Mouse (Mus musculus): ENCODE measurements around the gene Corin. TPM values are rescaled to one million over a fixed set of nuclear protein-coding genes. Genes with fewer than 3 reads are reported as not detected.

The Corin gene
- total and polyA plus RNA-seq, 2 experiments from 2014 or later, result 0.14 to 0.33 TPM

GRCm38 (mm10) chr5:72264195-72264751 lies 240.0 kb downstream of the Corin start:
- no peak overlapping the region for H3K4me3 ChIP-seq (ENCODE audit: low read depth, low read length)
- DNase-seq (ENCODE audit: low spot score) (no peak), ATAC-seq (ENCODE audit: low FRiP score) (no peak)
- H3K4me1 ChIP-seq (ENCODE audit: insufficient read depth, low read length), result no peaks in the 10 kb centered on the region
- no peaks in the 10 kb centered on the region for H3K27me3 ChIP-seq (ENCODE audit: insufficient read depth, low read length)
- no peak for TF ChIP-seq CTCF (IDR thresholded peaks at IDR 0.05)
- no peaks in the 10 kb centered on the region for H3K36me3 ChIP-seq (ENCODE audit: insufficient read depth, low read length)
- H3K27ac ChIP-seq (ENCODE audit: low read depth, low read length), result no peak overlapping the region
- no peak overlapping the region for H3K9ac ChIP-seq (replicated peaks; ENCODE audit: low read length, poor library complexity, severe bottlenecking)
- H3K4me2 ChIP-seq (ENCODE audit: low read depth, low read length, poor library complexity, severe bottlenecking), result no peak overlapping the region
- WGBS, result 78% methylated on average over 15 of the region's 15 CpGs
- H3K9me3 ChIP-seq (ENCODE audit: low read length), result no peaks in the 10 kb centered on the region

GRCm38 (mm10) chr5:72261802-72262324 lies 242.4 kb downstream of the Corin start:
- Histone ChIP-seq H3K27me3 (ENCODE audit: insufficient read depth, low read length) (no peaks in the 10 kb centered on the region), H3K9ac (replicated peaks; ENCODE audit: low read length, poor library complexity, severe bottlenecking) (no peak overlapping the region), H3K27ac (ENCODE audit: low read depth, low read length) (no peak overlapping the region), H3K4me1 (ENCODE audit: insufficient read depth, low read length) (no peaks in the 10 kb centered on the region), H3K4me2 (ENCODE audit: low read depth, low read length, poor library complexity, severe bottlenecking) (no peak overlapping the region), H3K4me3 (ENCODE audit: low read depth, low read length) (no peak overlapping the region), H3K9me3 (ENCODE audit: low read length) (no peaks in the 10 kb centered on the region), H3K36me3 (ENCODE audit: insufficient read depth, low read length) (no peaks in the 10 kb centered on the region)
- no peak for DNase-seq (ENCODE audit: low spot score)
- 79% methylated on average over 3 of the region's 3 CpGs for WGBS
- TF ChIP-seq CTCF (IDR thresholded peaks at IDR 0.05), result no peak
- ATAC-seq (ENCODE audit: low FRiP score), result no peak

GRCm38 (mm10) chr5:72259298-72259621 lies 245.0 kb downstream of the Corin start:
- no peak overlapping the region for H3K9ac ChIP-seq (replicated peaks; ENCODE audit: low read length, poor library complexity, severe bottlenecking)
- no peak overlapping the region for H3K4me2 ChIP-seq (ENCODE audit: low read depth, low read length, poor library complexity, severe bottlenecking)
- 80% methylated on average over 3 of the region's 3 CpGs for WGBS
- peak; percentile 28; the same call in 1 of the 2 replicates for ATAC-seq (ENCODE audit: low FRiP score)
- no peaks in the 10 kb centered on the region for H3K4me1 ChIP-seq (ENCODE audit: insufficient read depth, low read length)
- H3K9me3 ChIP-seq (ENCODE audit: low read length), result no peaks in the 10 kb centered on the region
- no peaks in the 10 kb centered on the region for H3K27me3 ChIP-seq (ENCODE audit: insufficient read depth, low read length)
- no peak overlapping the region for H3K4me3 ChIP-seq (ENCODE audit: low read depth, low read length)
- no peaks in the 10 kb centered on the region for H3K36me3 ChIP-seq (ENCODE audit: insufficient read depth, low read length)
- DNase-seq (ENCODE audit: low spot score), result no peak
- no peak for TF ChIP-seq CTCF (IDR thresholded peaks at IDR 0.05)
- H3K27ac ChIP-seq (ENCODE audit: low read depth, low read length), result no peak overlapping the region

GRCm38 (mm10) chr5:72258409-72259297 lies 245.6 kb downstream of the Corin start:
- Histone ChIP-seq H3K4me1 (ENCODE audit: insufficient read depth, low read length) (no peaks in the 10 kb centered on the region), H3K27ac (ENCODE audit: low read depth, low read length) (no peak overlapping the region), H3K4me2 (ENCODE audit: low read depth, low read length, poor library complexity, severe bottlenecking) (no peak overlapping the region), H3K9ac (replicated peaks; ENCODE audit: low read length, poor library complexity, severe bottlenecking) (no peak overlapping the region), H3K36me3 (ENCODE audit: insufficient read depth, low read length) (no peaks in the 10 kb centered on the region), H3K4me3 (ENCODE audit: low read depth, low read length) (no peak overlapping the region), H3K9me3 (ENCODE audit: low read length) (no peaks in the 10 kb centered on the region), H3K27me3 (ENCODE audit: insufficient read depth, low read length) (no peaks in the 10 kb centered on the region)
- DNase-seq (ENCODE audit: low spot score), result no peak
- peak; percentile 70; the same call in 1 of the 2 replicates for ATAC-seq (ENCODE audit: low FRiP score)
- WGBS, result 61% methylated on average over 17 of the region's 17 CpGs
- TF ChIP-seq CTCF (IDR thresholded peaks at IDR 0.05), result no peak

GRCm38 (mm10) chr5:72257084-72257483 lies 247.2 kb downstream of the Corin start:
- H3K27me3 ChIP-seq (ENCODE audit: insufficient read depth, low read length), result no peaks in the 10 kb centered on the region
- H3K9me3 ChIP-seq (ENCODE audit: low read length), result no peaks in the 10 kb centered on the region
- no peak overlapping the region for H3K4me2 ChIP-seq (ENCODE audit: low read depth, low read length, poor library complexity, severe bottlenecking)
- DNase-seq (ENCODE audit: low spot score), result no peak
- no peaks in the 10 kb centered on the region for H3K36me3 ChIP-seq (ENCODE audit: insufficient read depth, low read length)
- WGBS, result 86% methylated on average over 10 of the region's 10 CpGs
- no peak overlapping the region for H3K4me3 ChIP-seq (ENCODE audit: low read depth, low read length)
- H3K27ac ChIP-seq (ENCODE audit: low read depth, low read length), result no peak overlapping the region
- no peak for ATAC-seq (ENCODE audit: low FRiP score)
- H3K9ac ChIP-seq (replicated peaks; ENCODE audit: low read length, poor library complexity, severe bottlenecking), result no peak overlapping the region
- H3K4me1 ChIP-seq (ENCODE audit: insufficient read depth, low read length), result no peaks in the 10 kb centered on the region
- TF ChIP-seq CTCF (IDR thresholded peaks at IDR 0.05), result no peak

GRCm38 (mm10) chr5:72254958-72255357 lies 249.3 kb downstream of the Corin start:
- H3K27ac ChIP-seq (ENCODE audit: low read depth, low read length), result no peak overlapping the region
- H3K9me3 ChIP-seq (ENCODE audit: low read length), result no peaks in the 10 kb centered on the region
- WGBS, result 94% methylated on average over 10 of the region's 10 CpGs
- no peak overlapping the region for H3K4me3 ChIP-seq (ENCODE audit: low read depth, low read length)
- no peak overlapping the region for H3K9ac ChIP-seq (replicated peaks; ENCODE audit: low read length, poor library complexity, severe bottlenecking)
- no peak for DNase-seq (ENCODE audit: low spot score)
- no peaks in the 10 kb centered on the region for H3K4me1 ChIP-seq (ENCODE audit: insufficient read depth, low read length)
- no peak overlapping the region for H3K4me2 ChIP-seq (ENCODE audit: low read depth, low read length, poor library complexity, severe bottlenecking)
- H3K27me3 ChIP-seq (ENCODE audit: insufficient read depth, low read length), result no peaks in the 10 kb centered on the region
- H3K36me3 ChIP-seq (ENCODE audit: insufficient read depth, low read length), result no peaks in the 10 kb centered on the region
- TF ChIP-seq CTCF (IDR thresholded peaks at IDR 0.05), result no peak
- no peak for ATAC-seq (ENCODE audit: low FRiP score)

Data from midbrain, postnatal 0 days (tissue).